Mouse (Mus musculus) heart, adult 8-10 months (tissue): Measurements from ENCODE around the gene Ackr4. TPM values are rescaled to one million over a fixed set of nuclear protein-coding genes. Genes with fewer than 3 reads are reported as not detected.

Experiments
- DNase-seq: peaks from one replicate; pipeline ENCODE4 v3.0.0; 2022; ENCODE audit warnings: low spot score
- total RNA-seq, 4 experiments: library from RNA; stranded (reverse); gene quantifications; 2 replicates each; pipeline ENCODE4 v1.2.4; 2022

The Ackr4 gene
- total RNA-seq, 4 experiments from 2014 or later: 1.6 to 3.1 (median 1.8) TPM

- DNase-seq: no peak
Observed at GRCm38 (mm10) chr9:104106930-104107329, 19.8 kb downstream of the Ackr4 start.

DNA sequence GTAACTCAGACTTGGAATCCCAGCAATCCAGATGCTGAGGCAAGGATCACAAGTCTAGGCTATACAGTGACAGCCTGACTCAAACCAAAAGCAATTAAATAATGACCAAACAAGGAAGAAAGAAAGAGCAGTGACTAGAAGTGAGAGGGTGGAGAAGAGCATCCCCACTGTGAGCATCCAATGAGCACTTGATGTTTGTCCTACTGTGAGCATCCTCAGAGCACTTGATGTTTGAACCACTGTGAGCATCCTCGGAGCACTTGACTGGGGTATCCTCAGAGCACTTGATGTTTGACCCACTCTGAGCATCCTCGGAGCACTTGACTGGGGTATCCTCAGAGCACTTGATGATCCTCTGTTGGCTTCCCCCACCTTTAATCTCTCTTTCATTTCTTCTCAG, 21.7 kb downstream of the Ackr4 start:
- no peak for DNase-seq

GRCm38 (mm10) chr9:104102901-104103300, 23.8 kb downstream of the Ackr4 start:
- DNase-seq: no peak

DNA sequence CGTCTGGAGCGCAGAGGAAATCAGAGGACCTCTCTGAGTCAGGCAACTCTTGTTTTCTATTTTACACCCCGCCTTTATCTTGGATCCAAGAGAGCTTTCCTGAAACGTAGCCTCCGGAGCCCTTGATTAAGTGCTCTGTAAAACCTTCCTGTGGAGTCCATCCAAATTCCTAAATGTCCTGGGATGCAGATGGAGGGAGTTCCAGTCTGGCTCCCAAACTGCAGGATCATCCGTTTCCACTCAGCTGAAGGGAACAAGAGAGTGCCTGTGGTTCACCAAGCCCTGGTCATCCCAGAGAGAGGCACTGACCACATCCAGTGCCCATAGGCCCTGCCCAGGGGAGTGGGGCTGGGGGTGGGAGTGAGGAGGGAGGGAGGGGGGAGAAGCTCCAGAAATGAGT, 24.4 kb downstream of the Ackr4 start:
- DNase-seq: peak; percentile 46

DNA sequence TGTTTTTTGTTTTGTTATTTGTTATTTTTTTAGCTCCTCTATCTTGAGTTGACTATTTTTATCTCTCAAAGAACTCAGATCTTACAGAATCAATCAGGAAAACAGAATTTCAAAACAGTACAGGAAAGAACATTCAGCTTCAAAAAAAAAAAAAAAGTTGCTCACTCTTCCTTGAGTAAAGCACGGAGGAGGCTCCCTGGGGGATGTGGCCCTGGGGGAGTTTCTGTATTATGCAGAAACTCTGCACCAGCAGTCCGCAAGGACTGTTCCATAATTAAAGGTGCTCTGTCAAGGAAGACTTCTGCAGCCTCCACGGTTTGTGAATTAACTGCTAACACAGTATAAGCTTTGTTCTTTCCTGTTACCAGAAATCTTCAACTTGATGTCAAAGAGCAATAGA, 25.3 kb downstream of the Ackr4 start:
- DNase-seq: no peak

DNA sequence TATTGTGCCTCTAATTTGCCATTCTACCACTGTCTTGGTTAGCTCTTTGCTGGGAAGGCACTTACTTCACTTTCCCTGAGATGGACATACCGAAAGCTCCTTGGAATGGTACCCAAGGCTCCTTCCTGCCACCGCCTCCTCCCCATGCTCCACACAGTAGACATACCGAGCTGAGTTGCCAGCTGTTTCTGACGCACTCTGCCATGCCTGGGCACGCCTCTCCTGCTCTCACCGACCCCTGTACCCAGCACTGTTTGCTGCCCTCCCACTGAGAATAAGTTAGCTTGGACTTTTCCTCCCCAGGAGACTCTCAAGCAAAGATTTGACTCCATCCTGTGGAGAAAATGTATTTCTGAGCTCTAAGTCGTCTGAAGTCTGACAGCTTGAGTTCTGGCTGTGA, 25.9 kb downstream of the Ackr4 start:
- no peak for DNase-seq

- no peak for DNase-seq
Observed at GRCm38 (mm10) chr9:104099060-104099459, 27.7 kb downstream of the Ackr4 start.

GRCm38 (mm10) chr9:104098256-104098655, 28.5 kb downstream of the Ackr4 start:
- DNase-seq: no peak

DNA sequence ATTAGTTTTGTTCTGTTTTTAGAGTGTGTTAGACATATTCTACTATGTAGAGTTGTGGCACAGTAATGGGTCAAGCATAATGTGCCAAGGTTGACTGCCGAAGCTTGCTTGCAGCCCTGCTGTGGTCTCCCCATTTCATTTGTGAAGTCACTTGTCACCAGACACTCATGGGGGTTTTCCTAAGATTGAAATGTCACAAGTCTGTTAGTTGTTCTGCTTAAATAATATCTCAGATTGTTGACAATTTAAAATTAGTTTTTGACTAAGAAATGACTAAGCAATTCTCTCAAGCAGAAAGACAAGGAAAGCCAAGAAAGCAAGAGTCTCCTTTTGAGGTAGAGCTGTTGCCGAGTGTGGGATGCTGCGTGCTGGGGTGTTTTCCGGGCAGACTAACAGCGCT, 33.8 kb downstream of the Ackr4 start:
- no peak for DNase-seq

DNA sequence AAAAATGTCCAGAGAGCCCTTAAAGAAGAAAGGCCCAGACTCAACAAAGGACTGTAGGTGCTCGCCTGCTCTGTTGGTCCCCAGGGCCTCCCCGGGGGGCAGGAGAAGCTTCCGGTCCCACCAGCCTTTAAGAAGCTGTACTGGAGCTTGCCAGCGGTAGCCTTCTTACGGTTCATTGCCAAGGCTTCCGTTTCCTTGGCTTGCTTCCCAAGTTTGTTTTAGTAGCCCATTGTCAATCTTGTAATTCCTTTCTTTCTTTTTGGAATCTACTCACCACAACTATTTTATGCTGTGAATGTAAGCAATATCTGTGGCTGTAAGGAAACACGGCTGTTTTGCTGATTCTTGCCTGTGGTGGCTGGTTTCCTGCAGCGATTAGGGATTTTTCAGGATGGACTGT, 38.2 kb downstream of the Ackr4 start:
- DNase-seq: peak; percentile 35

DNA sequence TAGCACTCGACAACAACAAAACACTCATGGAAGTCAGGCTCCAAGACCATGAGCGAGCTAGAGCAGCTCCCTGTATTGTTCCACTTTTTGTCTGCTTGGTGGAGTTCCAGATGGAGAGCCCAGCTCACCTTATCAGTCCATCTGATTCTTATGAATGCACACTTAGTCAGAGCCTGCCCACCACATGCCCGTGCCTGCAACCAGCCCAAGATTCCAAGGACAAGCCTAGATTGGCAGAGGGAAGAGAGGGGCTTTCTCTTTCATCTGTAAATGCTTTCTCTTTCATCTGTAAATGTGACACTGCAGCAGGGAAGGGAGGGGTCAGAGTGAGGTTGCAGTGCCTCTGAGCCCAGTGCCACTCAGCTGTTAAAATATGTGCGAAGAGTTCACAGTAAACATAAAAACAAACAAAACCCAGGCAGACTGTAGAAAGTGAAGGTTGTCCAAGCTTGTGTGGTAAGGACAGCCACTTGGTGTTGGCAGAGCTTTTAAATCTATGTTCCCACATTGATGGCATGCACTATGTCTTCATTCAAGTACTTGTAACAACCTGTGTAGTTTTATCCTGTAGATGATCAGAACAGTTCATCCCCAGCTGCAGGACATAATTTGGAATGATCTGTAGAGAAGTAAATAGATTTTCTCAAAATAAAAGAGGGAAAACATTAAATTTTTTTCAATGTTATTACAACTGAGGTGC, 40.9 kb downstream of the Ackr4 start:
- DNase-seq: no peak

- DNase-seq: no peak
Observed at GRCm38 (mm10) chr9:104080038-104080437, 46.7 kb downstream of the Ackr4 start.

GRCm38 (mm10) chr9:104079379-104079778, 47.4 kb downstream of the Ackr4 start:
- no peak for DNase-seq

GRCm38 (mm10) chr9:104078780-104079179, 48.0 kb downstream of the Ackr4 start:
- DNase-seq: no peak

GRCm38 (mm10) chr9:104075808-104076207, 50.9 kb downstream of the Ackr4 start:
- DNase-seq: peak; percentile 18

- DNase-seq: no peak
Observed at GRCm38 (mm10) chr9:104070863-104071604, 55.7 kb downstream of the Ackr4 start.

GRCm38 (mm10) chr9:104070241-104070640, 56.5 kb downstream of the Ackr4 start:
- DNase-seq: no peak

GRCm38 (mm10) chr9:104064571-104064970, 62.2 kb downstream of the Ackr4 start:
- no peak for DNase-seq

GRCm38 (mm10) chr9:104063244-104063961, 63.3 kb downstream of the Ackr4 start, which contains the start of gene Acad11:
Gene Acad11, plus strand, starts transcription at chr9:104063377.
- peak; percentile 91 for DNase-seq

GRCm38 (mm10) chr9:104062430-104063243, 64.1 kb downstream of the Ackr4 start, which contains the start of gene Uba5:
Gene Uba5, minus strand, starts transcription at chr9:104063134.
- DNase-seq: no peak

DNA sequence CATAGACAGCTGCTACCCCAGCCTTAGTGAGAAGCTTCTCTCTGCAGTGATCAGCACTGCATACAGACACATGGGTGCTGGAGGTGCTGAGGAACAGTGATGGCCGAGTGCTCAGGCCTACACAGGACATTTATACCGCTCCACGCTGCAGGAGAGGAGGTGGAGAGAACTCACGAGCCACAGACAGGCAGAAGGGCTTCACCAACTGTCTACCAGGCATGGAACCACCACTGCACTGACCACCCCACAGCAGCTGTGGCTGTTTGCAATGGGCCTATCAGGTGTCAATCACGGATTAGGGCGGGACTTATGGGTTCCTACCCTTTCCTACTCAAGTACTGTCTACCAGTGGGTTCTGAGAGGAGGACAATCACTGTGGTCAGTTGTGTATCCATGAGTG, 75.7 kb downstream of the Ackr4 start:
- DNase-seq: no peak

DNA sequence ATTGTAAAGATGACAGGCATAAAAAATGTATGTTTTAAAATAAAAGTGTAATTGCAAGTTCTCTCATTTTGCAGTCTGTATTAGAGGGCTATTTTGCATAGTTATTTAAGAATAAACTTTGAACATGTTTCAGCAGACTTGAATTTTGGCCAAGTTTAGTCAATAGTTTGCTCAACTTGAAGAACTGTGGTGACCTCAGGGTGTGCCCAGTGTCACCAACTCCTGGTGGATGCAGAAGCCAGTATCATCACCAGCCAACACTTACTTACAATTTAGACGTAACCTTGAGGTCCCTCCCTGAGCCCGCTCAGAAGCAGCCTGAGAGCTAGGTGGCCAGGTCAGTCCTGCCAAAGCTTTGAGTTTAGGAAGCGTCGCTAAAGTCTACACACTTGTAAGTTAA, 83.1 kb downstream of the Ackr4 start:
- no peak for DNase-seq
